Mouse (Mus musculus) layer of hippocampus, adult 11-12 months (tissue): ENCODE measurements around the gene Nwd1.
"Not testable (repeated sequence)": the region's sequence is repeated elsewhere in the genome, so short reads cannot be mapped to it uniquely, and the experiment has no call there.

Experiments used
- DNase-seq: peaks from one replicate; pipeline ENCODE4 v3.0.0; 2022; ENCODE audit warnings: low spot score

The Nwd1 gene

GRCm38 (mm10) chr8:72646060-72646767, at the start of gene Nwd1:
Gene Nwd1, plus strand, starts transcription at chr8:72646711.
- DNase-seq, result peak; percentile 89

DNA sequence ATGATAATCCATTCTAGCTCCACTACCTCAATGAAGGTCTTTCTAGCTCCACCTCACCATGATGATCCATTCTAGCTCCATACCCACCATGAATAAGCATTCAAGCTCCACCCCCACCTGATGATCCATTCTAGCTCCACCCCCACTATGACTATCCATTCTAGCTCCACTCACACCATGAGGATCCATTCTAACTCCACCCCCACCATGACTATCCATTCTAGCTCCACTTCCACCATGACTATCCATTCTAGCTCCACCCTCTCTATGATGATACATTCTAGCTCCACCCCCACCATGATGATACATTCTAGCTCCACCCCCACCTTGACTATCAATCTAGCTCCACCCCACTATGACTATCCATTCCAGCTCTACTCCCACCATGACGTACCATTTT, 3.6 kb upstream of the Nwd1 start:
- no peak for DNase-seq

- DNase-seq, result peak; percentile 70
These were observed 1.9 kb upstream of the Nwd1 start for GRCm38 (mm10) chr8:72644601-72645000.

DNA sequence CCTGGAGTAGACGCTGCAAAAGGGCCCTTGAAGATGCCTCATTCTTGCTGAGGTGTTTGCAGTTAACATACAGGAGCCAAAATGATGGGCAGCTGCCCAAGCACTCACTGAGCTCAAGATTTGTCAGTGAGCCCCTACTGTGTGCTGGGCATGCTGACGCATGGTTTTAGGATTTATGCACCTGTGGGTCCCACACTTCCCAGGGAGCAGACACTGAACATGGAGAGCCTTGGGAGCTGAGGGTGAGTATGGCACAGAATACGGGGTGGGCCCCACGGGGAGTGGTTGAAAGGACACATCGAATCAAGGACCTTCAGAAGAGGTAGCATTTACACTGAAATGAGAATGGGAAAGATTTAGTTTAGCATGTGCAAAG, 245 bp downstream of the Nwd1 start:
- no peak for DNase-seq

DNA sequence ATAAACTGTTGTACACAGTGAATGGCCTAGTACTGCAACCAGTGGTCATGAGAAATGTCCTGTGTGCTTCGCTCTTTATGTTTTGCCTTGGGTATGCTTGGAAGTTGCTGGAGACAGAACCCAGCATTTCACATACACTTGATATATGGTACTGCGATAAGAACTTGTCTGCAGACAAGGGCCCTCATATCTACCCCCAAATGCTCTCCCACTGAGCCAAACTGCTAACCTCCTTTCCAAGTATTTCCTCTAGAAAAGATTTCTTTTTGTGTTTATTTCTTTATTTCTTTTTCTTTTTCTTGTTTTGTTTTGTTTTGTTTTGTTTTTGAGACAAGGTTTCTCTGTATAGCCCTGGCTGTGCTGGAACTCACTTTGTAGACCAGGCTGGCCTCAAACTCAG, 4.2 kb downstream of the Nwd1 start:
- DNase-seq, result no peak

- peak; percentile 27 for DNase-seq
These were observed 8.3 kb downstream of the Nwd1 start for GRCm38 (mm10) chr8:72654565-72655521.

- no peak for DNase-seq
These were observed 9.0 kb downstream of the Nwd1 start for GRCm38 (mm10) chr8:72655522-72655912.

DNA sequence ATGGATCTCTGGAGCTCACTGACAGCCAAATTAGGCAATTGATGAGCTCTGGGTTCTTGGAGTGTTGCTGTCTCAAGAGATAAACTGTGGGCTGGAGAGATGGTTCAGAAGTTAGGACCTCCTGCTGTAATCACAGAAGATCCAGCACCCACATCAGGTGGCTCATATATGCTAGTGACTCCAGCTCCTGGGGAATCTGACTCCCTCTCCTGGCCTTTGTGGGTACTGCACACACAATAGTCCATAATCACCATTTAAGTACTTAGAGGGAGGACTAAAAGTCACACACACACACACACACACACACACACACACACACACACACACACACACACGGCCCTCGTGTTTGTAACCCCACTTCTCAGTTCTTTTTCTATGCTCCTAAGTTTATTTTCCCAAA, 13.5 kb downstream of the Nwd1 start:
- no peak for DNase-seq

DNA sequence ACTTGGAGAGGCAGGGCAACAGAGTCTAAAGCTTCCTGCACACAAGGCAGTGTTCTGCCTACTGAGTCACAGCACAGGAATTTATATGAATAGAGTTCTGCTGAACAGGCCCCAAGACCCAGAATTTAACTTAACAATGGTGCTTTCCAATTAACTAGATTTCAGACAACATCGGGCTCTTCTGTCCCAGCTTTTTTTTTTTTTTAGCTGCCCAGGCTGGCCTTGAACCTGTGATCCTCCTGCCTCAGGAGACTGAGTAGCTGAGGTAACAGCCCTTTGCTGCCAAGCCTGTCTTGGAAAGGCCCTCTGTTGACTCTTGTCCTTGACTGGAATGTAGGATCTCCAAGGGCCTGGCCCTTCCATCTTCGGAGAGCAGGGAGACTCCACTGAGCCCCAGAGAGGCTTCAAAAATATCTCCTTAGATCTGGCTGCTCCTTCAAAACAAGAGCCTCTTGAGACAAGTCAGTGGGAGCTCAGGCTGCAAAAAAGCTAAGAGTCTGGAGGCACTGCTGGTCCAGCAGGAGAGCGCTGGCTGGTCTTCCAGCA, 17.7 kb downstream of the Nwd1 start:
- DNase-seq, result no peak

- DNase-seq, result no peak
These were observed 18.2 kb downstream of the Nwd1 start for GRCm38 (mm10) chr8:72664757-72665156.

DNA sequence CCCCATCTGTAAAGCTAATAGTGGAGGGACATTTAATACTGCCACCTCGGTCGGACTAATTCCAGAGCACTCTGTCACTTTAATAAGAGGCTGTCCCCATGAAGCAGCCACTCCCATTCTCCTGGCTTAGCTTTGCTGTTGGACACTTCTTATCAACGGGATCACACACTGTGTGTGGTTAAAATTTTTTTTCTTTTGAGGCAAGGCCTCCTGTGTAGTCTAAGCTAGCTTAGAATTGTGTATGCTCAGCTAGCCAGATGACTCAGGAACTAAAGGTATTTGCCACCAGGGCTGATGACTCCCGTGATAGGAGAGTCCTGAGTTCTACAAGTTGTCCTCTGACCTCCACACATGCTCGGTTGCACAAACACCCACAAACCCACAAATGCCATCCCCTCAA, 18.9 kb downstream of the Nwd1 start:
- DNase-seq, result no peak

DNA sequence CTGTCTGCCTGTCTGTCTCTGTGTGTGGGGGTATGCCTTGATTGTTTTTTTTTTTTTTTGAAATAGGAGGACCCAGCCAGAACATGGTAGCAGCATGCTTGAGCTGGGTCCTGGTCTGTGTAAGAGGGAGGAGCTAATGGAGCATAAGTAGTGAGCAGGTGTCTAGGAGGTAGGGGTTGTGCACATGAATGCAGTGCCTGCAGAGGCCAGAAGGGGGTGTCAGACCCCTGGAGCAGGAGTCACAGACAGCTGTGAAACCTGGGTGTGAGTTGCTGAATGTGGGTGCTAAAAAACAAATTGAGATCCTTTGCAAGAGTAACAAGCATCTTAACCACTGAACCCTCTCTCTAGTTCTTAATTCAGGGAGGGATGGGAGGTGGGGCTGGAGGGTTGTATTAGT, 22.4 kb downstream of the Nwd1 start:
- DNase-seq, result no peak

DNA sequence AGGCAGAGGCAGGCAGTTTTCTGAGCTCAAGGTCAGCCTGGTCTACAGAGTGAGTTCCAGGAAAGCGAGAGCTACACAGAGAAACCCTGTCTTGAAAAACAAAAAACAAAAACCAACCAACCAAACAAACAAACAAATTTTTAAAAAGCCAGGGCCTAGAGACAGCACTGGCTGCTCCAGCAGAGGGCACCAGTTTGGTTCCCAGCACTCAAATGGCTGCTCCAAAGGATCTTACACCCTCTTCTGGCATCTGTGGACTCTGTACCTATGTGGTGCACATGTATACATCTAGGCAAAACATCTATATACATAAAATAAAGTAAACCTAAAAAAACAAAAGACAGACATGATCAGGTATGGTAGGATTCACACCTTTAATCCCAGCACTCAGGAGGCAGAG, 26.3 kb downstream of the Nwd1 start:
- DNase-seq, result no peak

GRCm38 (mm10) chr8:72674184-72674583, 27.7 kb downstream of the Nwd1 start:
- no peak for DNase-seq

- no peak for DNase-seq
These were observed 29.9 kb downstream of the Nwd1 start for GRCm38 (mm10) chr8:72676436-72676835.

DNA sequence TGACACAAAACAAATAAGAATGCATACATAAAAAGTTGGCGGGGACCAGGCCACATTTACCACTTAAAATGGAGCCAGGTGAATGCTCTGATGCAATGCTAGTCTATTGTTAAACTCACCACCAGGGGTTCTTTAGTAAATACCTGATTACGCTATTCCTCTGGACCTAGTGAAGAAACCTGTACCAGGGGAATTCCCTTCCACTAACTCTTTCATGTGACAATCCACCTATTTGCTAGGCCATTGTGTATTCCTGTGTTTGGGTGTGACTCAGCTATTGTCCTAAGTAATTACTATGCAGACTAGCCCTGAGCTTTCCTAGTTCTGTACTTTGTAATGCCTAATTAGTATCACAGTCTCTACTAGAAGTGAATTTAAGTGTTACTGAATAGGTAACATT, 30.3 kb downstream of the Nwd1 start:
- DNase-seq, result not testable (repeated sequence)

DNA sequence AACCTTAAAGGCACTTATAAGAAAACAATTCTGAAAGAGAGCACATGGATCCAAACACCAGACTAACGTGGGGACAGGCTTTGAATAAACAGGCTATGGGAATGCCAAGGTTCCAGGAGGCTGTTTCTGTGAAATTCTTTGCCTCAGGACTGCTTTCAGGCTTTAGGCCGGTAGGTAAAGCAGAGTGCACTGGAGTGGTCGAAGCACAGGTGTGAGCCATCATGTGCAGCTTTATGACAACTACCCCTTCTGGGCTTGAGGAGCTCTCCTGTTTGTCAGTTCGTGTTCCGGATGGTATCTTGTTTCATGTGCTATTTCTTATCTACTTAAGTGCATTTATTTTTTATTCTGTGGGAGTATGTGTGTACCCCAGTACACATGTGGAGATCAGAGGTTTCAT, 30.8 kb downstream of the Nwd1 start:
- no peak for DNase-seq

- peak; percentile 84 for DNase-seq
These were observed 33.6 kb downstream of the Nwd1 start for GRCm38 (mm10) chr8:72680133-72680532.

GRCm38 (mm10) chr8:72682051-72682687, 35.7 kb downstream of the Nwd1 start:
- peak; percentile 9 for DNase-seq

DNA sequence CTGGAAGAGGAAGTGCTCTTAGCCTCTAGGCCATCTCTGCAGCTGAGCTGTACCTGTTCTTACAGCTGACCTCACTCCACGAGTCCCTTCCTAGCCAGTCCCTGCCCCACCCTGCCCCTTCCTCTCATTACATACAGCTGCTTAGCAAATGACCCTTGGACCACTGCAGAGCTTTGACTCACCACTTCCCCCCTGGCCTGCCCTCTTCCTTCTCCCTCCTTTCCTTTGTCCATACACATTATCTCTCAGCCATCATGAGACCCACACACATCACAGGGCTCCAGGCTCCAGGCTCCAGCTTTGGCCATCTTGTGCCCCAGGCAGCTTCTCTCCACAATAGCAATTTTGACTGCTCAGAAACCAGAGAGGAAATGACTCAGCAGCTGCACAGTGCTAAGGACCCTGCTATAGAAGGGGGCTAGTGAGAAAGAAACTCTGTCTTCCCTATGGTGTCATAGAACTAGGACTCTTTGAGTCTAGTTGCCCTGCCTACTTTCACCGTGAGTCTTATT, 36.6 kb downstream of the Nwd1 start:
- no peak for DNase-seq

- DNase-seq, result not testable (repeated sequence)
These were observed 37.1 kb downstream of the Nwd1 start for GRCm38 (mm10) chr8:72683572-72684099.

DNA sequence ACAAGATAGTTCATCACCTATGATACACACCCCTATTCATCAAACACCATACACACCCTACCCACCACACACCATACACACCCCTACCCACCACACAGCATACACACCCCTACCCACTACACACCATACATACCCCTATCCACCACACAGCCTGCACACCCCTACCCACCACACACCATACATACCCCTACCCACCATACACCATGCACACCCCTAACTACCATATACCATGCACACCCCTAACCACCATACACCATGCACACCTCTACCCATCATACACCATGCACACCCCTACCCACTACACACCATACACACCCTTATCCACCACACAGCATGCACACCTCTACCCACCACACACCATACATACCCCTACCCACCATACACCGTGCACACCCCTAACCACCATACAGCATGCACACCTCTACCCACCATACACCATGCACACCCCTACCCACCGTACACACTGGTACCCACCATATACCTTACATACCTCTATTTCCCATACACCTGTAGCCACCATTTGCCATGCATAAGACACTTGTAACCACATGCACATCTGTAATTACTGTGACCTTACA, 51.9 kb downstream of the Nwd1 start:
- no peak for DNase-seq
